Mouse (Mus musculus) splenic B cell, adult 2 months (primary cell): ENCODE data around the gene Mrpl16.

ENCODE experiments used
- DNase-seq: peaks from one replicate; pipeline ENCODE4 v3.0.0-alpha.2; 2011; ENCODE audit warnings: low read depth, low spot score
- H3K27me3 ChIP-seq: 2 replicates; pipeline ENCODE4 v1.6.1; 2012; ENCODE audit warnings: mild to moderate bottlenecking, low read length, moderate library complexity, mixed read lengths; ENCODE audit not compliant: control insufficient read depth, poor library complexity, insufficient read depth, severe bottlenecking
- H3K36me3 ChIP-seq: 2 replicates; pipeline ENCODE4 v1.6.1; 2012; ENCODE audit warnings: mild to moderate bottlenecking, low read length, moderate library complexity, mixed read lengths; ENCODE audit not compliant: control insufficient read depth, poor library complexity, insufficient read depth, severe bottlenecking

Mrpl16 gene

GRCm38 (mm10) chr19:11813136-11813535 lies 42.9 kb downstream of the Mrpl16 start:
- Histone ChIP-seq H3K36me3 (no peaks in the 10 kb centered on the region), H3K27me3 (peaks cover under 1% of the 10 kb centered on the region; the same call in 1 of the 2 replicates)
- DNase-seq: no peak

- H3K27me3 ChIP-seq: peaks cover 3% of the 10 kb centered on the region; the same call in 1 of the 2 replicates
- no peak for DNase-seq
- no peaks in the 10 kb centered on the region for H3K36me3 ChIP-seq
These were observed 43.5 kb downstream of the Mrpl16 start for GRCm38 (mm10) chr19:11813649-11814048.

- Histone ChIP-seq H3K27me3 (peaks cover 3% of the 10 kb centered on the region; the same call in 1 of the 2 replicates), H3K36me3 (no peaks in the 10 kb centered on the region)
- DNase-seq: no peak
These were observed 44.6 kb downstream of the Mrpl16 start for GRCm38 (mm10) chr19:11814742-11815333.

GRCm38 (mm10) chr19:11816706-11817105 lies 46.5 kb downstream of the Mrpl16 start:
- no peak for DNase-seq
- peaks cover 3% of the 10 kb centered on the region; the same call in 1 of the 2 replicates for H3K27me3 ChIP-seq
- H3K36me3 ChIP-seq: no peaks in the 10 kb centered on the region

GRCm38 (mm10) chr19:11817586-11817985 lies 47.4 kb downstream of the Mrpl16 start:
- no peaks in the 10 kb centered on the region for H3K36me3 ChIP-seq
- DNase-seq: peak; percentile 4
- H3K27me3 ChIP-seq: peaks cover 3% of the 10 kb centered on the region; the same call in 1 of the 2 replicates

GRCm38 (mm10) chr19:11818199-11819142 lies 48.3 kb downstream of the Mrpl16 start:
- peaks cover 3% of the 10 kb centered on the region; the same call in 1 of the 2 replicates for H3K27me3 ChIP-seq
- peak; percentile 37 for DNase-seq
- H3K36me3 ChIP-seq: no peaks in the 10 kb centered on the region

- peaks cover 3% of the 10 kb centered on the region; the same call in 1 of the 2 replicates for H3K27me3 ChIP-seq
- H3K36me3 ChIP-seq: no peaks in the 10 kb centered on the region
- DNase-seq: peak; percentile 32
These were observed 49.0 kb downstream of the Mrpl16 start, which contains the start of gene Stx3 for GRCm38 (mm10) chr19:11819143-11819700. Stx3 (minus strand) TSS chr19:11819403.

- peaks cover 3% of the 10 kb centered on the region; the same call in 1 of the 2 replicates for H3K27me3 ChIP-seq
- no peaks in the 10 kb centered on the region for H3K36me3 ChIP-seq
- peak; percentile 72 for DNase-seq
These were observed 49.6 kb downstream of the Mrpl16 start for GRCm38 (mm10) chr19:11819800-11820199.

GRCm38 (mm10) chr19:11820211-11820610 lies 50.0 kb downstream of the Mrpl16 start:
- peak; percentile 25 for DNase-seq
- Histone ChIP-seq H3K36me3 (no peaks in the 10 kb centered on the region), H3K27me3 (peaks cover 3% of the 10 kb centered on the region; the same call in 1 of the 2 replicates)

- no peaks in the 10 kb centered on the region; the same call in 1 of the 2 replicates for H3K27me3 ChIP-seq
- DNase-seq: no peak
- H3K36me3 ChIP-seq: no peaks in the 10 kb centered on the region
These were observed 53.3 kb downstream of the Mrpl16 start for GRCm38 (mm10) chr19:11823346-11824065.
